Mouse (Mus musculus) retina, postnatal 7 days (tissue): ENCODE results near the gene Shmt1.
A peak's percentile ranks its signal among the peaks of the same experiment; 100 is the strongest.
"Not testable (repeated sequence)": the region's sequence is repeated elsewhere in the genome, so short reads cannot be mapped to it uniquely, and the experiment has no call there.

Source experiments
- DNase-seq: peaks from one replicate; pipeline ENCODE4 v3.0.0-alpha.2; 2012; ENCODE audit warnings: low read depth, low spot score

The Shmt1 gene

GRCm38 (mm10) chr11:60811618-60812017, at the start of gene Shmt1:
Shmt1 (minus strand) TSS chr11:60811718.
- not testable (repeated sequence) for DNase-seq

- DNase-seq = no peak
These were observed 45.1 kb upstream of the Shmt1 start for GRCm38 (mm10) chr11:60856587-60856986.

- DNase-seq = no peak
These were observed 33.9 kb upstream of the Shmt1 start for GRCm38 (mm10) chr11:60845415-60845814.

DNA sequence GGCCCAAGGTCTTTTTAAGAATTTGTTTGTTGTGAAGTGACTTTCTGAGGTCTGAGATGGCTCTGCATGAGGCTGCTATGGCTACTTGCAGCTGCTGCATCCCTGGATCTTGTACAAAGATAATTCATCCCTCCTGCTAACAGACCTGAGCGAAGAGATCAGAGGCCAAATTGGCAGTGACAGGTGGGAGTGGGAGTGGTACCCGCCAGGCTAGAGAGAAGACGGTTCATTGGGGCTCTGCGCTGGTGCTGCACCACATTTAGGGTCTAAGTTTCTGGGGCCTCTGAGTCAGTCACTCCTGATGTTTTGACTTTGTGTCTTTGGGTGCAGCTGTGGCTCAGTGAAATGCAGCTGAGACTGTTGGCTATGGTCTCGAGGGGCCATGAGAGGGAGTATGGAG, 31.9 kb upstream of the Shmt1 start:
- no peak for DNase-seq

- DNase-seq = no peak
These were observed 30.1 kb upstream of the Shmt1 start for GRCm38 (mm10) chr11:60841467-60842200.

DNA sequence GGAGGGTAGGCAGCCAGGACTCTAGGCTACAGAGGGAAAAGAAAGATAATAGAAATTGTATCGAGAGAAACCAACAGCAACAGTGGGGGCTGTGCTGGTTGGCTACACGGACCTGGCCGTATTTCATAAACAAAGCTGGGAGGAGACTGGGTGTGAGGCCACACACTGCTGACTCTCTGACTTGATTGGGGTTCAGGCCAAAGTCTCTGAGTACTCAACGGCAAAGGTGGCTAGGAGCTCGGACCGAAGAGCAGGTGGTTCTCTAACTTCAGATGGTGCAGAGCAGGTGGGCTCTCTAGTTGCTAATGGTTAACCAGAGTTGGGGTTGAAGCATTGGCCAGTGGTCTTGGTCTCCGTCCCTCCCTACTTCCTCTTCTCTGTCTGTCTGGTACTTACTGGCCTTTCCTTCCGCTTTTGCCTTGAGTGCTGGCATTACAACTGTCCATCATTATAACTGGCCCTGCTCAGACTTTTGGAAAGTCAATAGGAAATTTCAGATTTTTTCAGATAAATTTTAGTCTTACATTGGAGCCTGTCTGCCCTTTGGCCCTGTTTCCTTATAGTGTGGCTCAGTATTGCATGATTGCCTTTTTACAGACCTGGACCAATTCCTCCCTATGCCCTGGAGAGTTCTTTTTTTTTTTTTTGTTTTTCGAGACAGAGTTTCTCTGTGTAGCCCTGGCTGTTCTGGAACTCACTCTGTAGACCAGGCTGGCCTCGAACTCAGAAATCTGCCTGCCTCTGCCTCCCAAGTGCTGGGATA, 26.3 kb upstream of the Shmt1 start:
- no peak for DNase-seq

GRCm38 (mm10) chr11:60836897-60837296, 25.4 kb upstream of the Shmt1 start:
- no peak for DNase-seq

- DNase-seq = peak; percentile 81
These were observed 19.0 kb upstream of the Shmt1 start, which contains the start of gene Dhrs7b for GRCm38 (mm10) chr11:60830433-60831052. Dhrs7b (plus strand) TSS chr11:60830631.

DNA sequence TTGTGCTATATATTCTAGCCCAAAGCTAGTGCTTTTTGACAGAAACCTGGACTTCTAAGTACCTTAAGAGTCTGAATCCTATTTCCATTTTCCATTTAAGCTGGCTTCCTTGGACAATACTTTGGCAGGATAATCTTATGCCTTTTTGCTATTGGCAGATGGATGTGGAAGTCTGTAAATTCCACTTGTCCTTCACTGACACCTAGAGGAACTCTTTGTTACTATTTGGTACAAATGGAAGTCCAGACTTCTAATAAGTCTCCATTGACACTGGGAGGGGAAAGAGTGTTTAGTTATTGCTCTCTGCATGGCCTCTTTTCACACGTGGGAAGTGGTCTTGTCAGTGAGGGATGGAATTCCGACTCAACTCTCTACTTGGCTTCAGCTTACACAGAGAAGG, 17.4 kb upstream of the Shmt1 start:
- DNase-seq = peak; percentile 34

DNA sequence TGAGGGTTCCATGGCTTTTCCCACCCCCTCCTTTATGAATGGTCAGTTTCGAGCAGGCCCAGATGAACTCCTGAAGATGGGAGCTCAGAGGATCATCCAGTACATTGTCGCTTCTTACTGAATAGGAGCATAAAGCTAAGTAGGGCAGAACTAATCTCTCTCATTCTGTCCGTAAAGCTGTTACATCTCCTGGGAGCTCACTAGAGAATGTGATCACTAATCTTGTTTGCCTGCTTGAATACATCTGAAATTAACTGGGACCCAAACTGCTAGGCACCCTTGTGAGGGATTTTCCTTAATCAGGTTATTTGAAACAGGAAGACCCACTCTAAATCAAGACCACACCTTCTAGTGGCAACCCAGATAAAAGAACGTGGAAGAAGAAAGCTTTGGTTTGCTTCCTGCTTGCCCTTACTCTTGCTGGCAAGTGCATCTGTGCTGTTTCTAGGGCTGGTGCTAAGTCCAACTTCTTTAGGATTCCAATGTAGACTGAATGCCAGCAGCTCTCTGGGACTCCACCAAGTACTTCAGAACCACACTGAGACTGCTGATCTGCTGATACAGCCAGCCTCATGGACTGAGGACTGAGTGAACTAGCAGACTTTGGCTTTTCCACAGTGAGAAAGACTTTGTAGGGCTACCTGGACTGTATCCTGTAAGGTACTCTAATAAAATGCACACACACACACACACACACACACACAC, 15.9 kb upstream of the Shmt1 start:
- DNase-seq = peak; percentile 25

GRCm38 (mm10) chr11:60826700-60827099, 15.2 kb upstream of the Shmt1 start:
- peak; percentile 4 for DNase-seq

DNA sequence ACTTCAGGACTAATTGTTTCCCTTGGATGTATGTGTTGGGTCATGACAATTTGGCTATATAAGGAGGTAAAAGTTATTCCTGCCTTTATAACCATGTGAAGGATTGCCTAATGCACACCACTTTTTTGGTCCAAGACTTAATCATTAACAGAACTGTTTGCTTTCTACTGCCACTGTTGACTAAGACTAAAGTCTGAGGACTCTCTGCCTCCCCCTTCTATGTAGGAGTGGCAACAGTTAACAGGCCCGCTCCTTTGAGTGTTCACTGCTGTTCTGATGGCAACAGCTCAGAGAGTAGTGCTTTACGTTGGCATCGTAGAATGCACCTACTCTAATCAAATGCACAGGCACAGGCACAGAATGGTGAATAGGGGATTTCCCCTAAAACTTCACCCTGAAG, 13.7 kb upstream of the Shmt1 start:
- DNase-seq = no peak

DNA sequence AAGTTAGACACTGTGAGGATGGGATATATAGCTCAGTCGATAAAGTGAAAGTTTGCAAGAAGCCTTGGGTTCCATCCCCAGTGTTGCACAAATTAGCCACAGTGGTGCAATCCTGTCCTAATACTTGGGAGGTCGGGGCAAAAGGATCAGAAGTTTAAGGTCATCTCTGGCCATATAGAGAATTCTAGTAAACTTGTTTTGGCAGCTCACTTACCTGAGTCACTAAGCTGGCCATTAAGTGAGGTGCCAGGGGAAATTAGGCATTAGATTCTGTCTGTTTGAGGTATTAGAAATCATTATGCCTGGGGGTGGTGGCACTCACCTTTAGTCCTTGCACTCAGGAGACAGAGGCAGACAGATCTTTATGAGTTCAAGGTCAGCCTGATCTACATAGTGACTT, 12.3 kb upstream of the Shmt1 start:
- DNase-seq = no peak

DNA sequence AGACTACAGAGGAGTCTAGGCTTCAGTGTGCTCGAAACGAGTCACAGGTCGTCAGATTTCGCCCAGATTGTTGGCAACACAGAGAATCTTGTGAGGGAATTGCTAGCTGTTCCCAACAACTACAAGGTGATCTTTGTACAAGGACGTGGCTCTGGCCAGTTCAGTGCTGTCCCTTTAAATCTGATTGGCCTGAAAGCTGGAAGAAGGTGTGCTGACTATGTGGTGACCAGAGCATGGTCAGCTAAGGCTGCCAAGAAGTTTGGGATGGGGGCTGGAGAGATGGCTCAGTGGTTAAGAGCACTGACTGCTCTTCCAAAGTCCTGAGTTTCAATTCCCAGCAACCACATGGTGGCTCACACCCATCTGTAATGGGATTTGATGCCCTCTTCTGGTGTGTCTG, 4.9 kb upstream of the Shmt1 start:
- DNase-seq = no peak

DNA sequence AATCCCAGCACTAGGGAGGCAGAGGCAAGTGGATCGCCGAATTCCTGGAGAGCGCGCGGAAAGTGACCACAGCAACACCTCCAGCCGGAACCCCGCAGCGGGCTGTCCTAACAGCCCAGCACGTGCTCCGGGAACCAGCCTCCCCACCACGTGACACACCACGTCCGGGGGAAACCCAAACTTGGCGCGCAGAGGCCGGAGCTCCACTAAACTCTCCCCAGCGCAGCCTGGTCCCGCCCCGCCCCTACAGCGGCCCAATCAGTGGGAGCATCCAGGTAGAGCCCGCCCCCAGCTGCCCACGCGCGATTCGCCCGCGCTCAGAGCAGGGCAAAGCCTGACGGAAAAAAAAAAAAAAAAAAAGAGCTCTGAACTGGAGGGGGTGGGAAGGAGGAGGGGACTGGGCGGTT, 461 bp downstream of the Shmt1 start:
- DNase-seq = peak; percentile 70

DNA sequence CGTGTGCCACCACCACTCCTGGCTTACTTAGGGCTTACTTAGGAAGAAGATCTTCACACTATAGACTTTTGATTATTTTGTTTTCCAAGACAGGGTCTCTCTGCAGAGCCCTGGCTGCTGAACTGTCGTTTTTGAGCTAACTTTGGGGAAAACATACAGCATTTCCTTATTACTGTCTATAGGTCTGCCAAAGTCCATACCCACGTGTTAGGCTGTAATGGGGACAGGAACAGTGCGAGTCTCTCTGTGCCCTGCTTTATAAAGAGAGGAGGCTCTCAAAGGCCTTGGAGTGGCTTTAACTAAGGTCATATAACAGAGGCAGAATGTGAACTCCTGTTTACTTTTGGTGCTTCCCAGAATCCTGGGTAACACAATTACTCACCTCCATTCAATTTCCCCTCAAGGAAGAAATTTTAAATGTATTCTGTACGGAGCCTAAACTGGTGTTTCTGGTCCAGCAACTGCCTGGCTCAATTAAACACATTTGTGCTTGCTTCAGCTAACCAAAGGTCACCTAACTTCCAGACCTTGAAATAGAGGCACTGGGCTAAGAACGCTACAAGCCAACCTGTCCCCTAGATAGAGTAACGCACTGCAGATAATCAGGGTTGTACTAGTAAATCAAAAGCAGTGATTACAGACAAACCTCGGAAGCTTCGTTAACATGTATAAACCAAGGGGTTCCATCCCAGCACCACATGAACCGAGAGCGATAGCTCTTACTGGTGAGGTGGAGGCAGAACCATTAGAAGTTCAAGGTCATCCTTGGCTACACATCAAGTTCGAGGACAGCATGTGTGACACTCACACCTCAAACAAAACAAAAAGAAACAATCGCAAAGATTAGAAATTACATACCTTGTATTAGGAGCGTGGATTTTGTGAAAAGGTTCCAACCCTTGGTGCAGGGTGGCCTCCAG, 1.2 kb downstream of the Shmt1 start:
- DNase-seq = no peak

- DNase-seq = no peak
These were observed 2.0 kb downstream of the Shmt1 start for GRCm38 (mm10) chr11:60809546-60809945.

DNA sequence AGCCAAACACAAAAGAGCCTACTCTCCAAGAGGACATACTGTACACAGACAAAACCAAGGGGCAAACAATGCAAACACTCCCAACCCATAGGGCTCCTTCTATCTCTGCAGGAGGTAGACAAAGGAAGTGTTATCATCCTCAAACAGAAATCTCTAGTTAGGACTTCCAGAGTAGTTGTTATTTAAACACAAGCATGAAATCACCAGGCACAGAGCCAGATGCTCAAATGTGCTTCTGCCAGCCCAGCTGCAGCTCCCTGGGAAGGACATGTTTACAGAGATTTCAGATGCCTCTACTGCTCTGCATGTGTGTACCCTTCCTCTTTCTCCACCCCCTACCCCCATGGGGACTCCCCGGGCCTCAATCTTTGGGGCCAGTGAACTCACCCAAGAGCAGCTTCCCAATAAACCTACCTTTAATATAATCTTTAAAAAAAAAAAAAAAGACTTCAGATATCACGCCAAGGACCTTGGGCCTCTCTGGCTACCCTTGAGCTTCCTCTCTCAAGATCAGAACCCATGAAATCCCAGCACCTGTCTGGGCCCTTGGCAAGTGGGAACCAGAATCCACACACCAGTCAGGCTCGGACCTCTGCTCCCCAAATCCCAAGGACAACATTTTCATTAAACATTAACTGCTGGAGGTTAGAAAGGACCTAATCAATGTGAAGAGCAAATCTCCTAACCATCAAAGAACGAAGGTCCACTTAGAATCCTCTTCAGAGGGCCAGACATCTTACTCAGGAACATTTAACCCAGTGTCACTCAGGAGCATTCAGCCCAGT, 3.0 kb downstream of the Shmt1 start:
- no peak for DNase-seq

GRCm38 (mm10) chr11:60800892-60801291, 10.6 kb downstream of the Shmt1 start:
- DNase-seq = no peak

- DNase-seq = no peak
These were observed 11.5 kb downstream of the Shmt1 start for GRCm38 (mm10) chr11:60799977-60800376.
